Mouse (Mus musculus) hindbrain, embryonic 11.5 days (tissue): ENCODE data around the gene Cdc42bpg. TPM values are rescaled to one million over a fixed set of nuclear protein-coding genes. Genes with fewer than 3 reads are reported as not detected.
A peak's percentile ranks its signal among the peaks of the same experiment; 100 is the strongest.

Experiments used
- ATAC-seq: fragments of 200-750 bp; cut with Nextera tagmentation; 2 replicates; pipeline ENCODE4 v1.8.0; 2017; ENCODE audit warnings: mild to moderate bottlenecking, moderate TSS enrichment, moderate library complexity; ENCODE audit not compliant: low FRiP score
- DNase-seq: peaks from one replicate; pipeline ENCODE4 v3.0.0-alpha.2; 2015; ENCODE audit warnings: low spot score
- H3K27ac ChIP-seq: fragments of 300-500 bp; sonication (generic); 2 replicates; pipeline ENCODE4 v1.5.1; 2014; ENCODE audit warnings: mild to moderate bottlenecking, low read depth, low read length
- H3K27me3 ChIP-seq: fragments of 300-500 bp; sonication (generic); 2 replicates; pipeline ENCODE4 v1.6.1; 2014; ENCODE audit warnings: mild to moderate bottlenecking, low read length, moderate library complexity, mixed read lengths; ENCODE audit not compliant: control insufficient read depth, insufficient read depth
- H3K36me3 ChIP-seq: fragments of 300-500 bp; sonication (generic); 2 replicates; pipeline ENCODE4 v1.6.1; 2014; ENCODE audit warnings: mild to moderate bottlenecking, low read length, moderate library complexity, mixed read lengths; ENCODE audit not compliant: control insufficient read depth, insufficient read depth
- H3K4me1 ChIP-seq: fragments of 300-500 bp; sonication (generic); replicated peaks from 2 replicates; pipeline ENCODE4 v1.6.1; 2014; ENCODE audit warnings: low read length, mixed read lengths; ENCODE audit not compliant: control insufficient read depth, insufficient read depth
- H3K4me2 ChIP-seq: fragments of 300-500 bp; sonication (generic); replicated peaks from 2 replicates; pipeline ENCODE4 v1.6.1; 2014; ENCODE audit warnings: mild to moderate bottlenecking, low read depth, low read length
- H3K4me3 ChIP-seq: fragments of 300-500 bp; sonication (generic); 2 replicates; pipeline ENCODE4 v1.5.1; 2014; ENCODE audit warnings: low read depth, low read length
- H3K9ac ChIP-seq: fragments of 300-500 bp; sonication (generic); 2 replicates; pipeline ENCODE4 v1.6.1; 2014; ENCODE audit warnings: low read depth, low read length
- H3K9me3 ChIP-seq: fragments of 300-500 bp; sonication (generic); 2 replicates; pipeline ENCODE4 v1.6.1; 2016; ENCODE audit warnings: low read length; ENCODE audit not compliant: control insufficient read depth
- WGBS: fragments of 180-500 bp; shearing (Covaris S2); extraction: QIAGEN DNeasy Blood & Tissue Kit; methylation state at CpG from one replicate; pipeline ENCODE4 v1.1.7; 2014; 5-methylcytosine and 5-hydroxymethylcytosine counted together
- polyA plus RNA-seq: library from polyadenylated mRNA; unstranded; fragments of >200 nt; fragmentation: Nextera tagmentation; extraction: Ambion mirVana; gene quantifications from 2 replicates; pipeline ENCODE4 v1.2.1, GENCODE M21; 2014

Gene Cdc42bpg
- polyA plus RNA-seq, 1 experiment from 2014 or later: 0.82 TPM

GRCm38 (mm10) chr19:6343066-6343925 lies 37.0 kb downstream of the Cdc42bpg start:
- 84% methylated on average over 19 of the region's 19 CpGs for WGBS
- Histone ChIP-seq H3K36me3 (peaks cover 8% of the 10 kb centered on the region; the same call in 1 of the 2 replicates), H3K4me3 (no peak overlapping the region), H3K9me3 (no peaks in the 10 kb centered on the region), H3K4me2 (no peak overlapping the region), H3K27me3 (no peaks in the 10 kb centered on the region), H3K4me1 (peaks cover 2% of the 10 kb centered on the region; the same call in 1 of the 2 replicates), H3K27ac (no peak overlapping the region), H3K9ac (no peak overlapping the region)
- DNase-seq (no peak), ATAC-seq (no peak)

GRCm38 (mm10) chr19:6343996-6344395 lies 37.7 kb downstream of the Cdc42bpg start:
- Histone ChIP-seq H3K27me3 (no peaks in the 10 kb centered on the region), H3K9ac (no peak overlapping the region), H3K36me3 (peaks cover 3% of the 10 kb centered on the region; the same call in 1 of the 2 replicates), H3K4me2 (no peak overlapping the region), H3K27ac (no peak overlapping the region), H3K9me3 (no peaks in the 10 kb centered on the region), H3K4me3 (no peak overlapping the region), H3K4me1 (peaks cover 2% of the 10 kb centered on the region)
- DNase-seq (no peak), ATAC-seq (no peak)
- 92% methylated on average over 5 of the region's 5 CpGs for whole genome bisulfite sequencing

- WGBS: 95% methylated on average over 5 of the region's 5 CpGs
- no peak for ATAC-seq
- H3K27me3 ChIP-seq: no peaks in the 10 kb centered on the region
- H3K9me3 ChIP-seq: no peaks in the 10 kb centered on the region
- no peaks in the 10 kb centered on the region for H3K36me3 ChIP-seq
- H3K4me2 ChIP-seq: no peak overlapping the region
- no peak for DNase-seq
- H3K4me3 ChIP-seq: no peak overlapping the region
- H3K4me1 ChIP-seq: peaks cover 2% of the 10 kb centered on the region; the same call in 1 of the 2 replicates
- no peak overlapping the region for H3K27ac ChIP-seq
- no peak overlapping the region for H3K9ac ChIP-seq
These were observed 39.8 kb downstream of the Cdc42bpg start for GRCm38 (mm10) chr19:6346023-6346422.

GRCm38 (mm10) chr19:6346661-6347060 lies 40.4 kb downstream of the Cdc42bpg start:
- ATAC-seq: no peak
- WGBS: 90% methylated on average over 10 of the region's 10 CpGs
- Histone ChIP-seq H3K9ac (no peak overlapping the region), H3K9me3 (no peaks in the 10 kb centered on the region), H3K4me2 (no peak overlapping the region), H3K27me3 (no peaks in the 10 kb centered on the region), H3K27ac (no peak overlapping the region), H3K36me3 (no peaks in the 10 kb centered on the region), H3K4me3 (no peak overlapping the region), H3K4me1 (peaks cover 2% of the 10 kb centered on the region; the same call in 1 of the 2 replicates)
- DNase-seq: no peak

GRCm38 (mm10) chr19:6347615-6348014 lies 41.4 kb downstream of the Cdc42bpg start:
- ATAC-seq: no peak
- no peak overlapping the region for H3K4me2 ChIP-seq
- H3K27ac ChIP-seq: no peak overlapping the region
- H3K36me3 ChIP-seq: no peaks in the 10 kb centered on the region
- DNase-seq: no peak
- WGBS: 97% methylated on average over 4 of the region's 4 CpGs
- H3K4me1 ChIP-seq: no peaks in the 10 kb centered on the region; the same call in 1 of the 2 replicates
- H3K27me3 ChIP-seq: no peaks in the 10 kb centered on the region
- H3K9ac ChIP-seq: no peak overlapping the region
- H3K9me3 ChIP-seq: no peaks in the 10 kb centered on the region
- H3K4me3 ChIP-seq: no peak overlapping the region

GRCm38 (mm10) chr19:6348717-6349116 lies 42.5 kb downstream of the Cdc42bpg start:
- no peaks in the 10 kb centered on the region; the same call in 1 of the 2 replicates for H3K4me1 ChIP-seq
- no peak overlapping the region for H3K27ac ChIP-seq
- DNase-seq (no peak), ATAC-seq (no peak)
- no peaks in the 10 kb centered on the region for H3K36me3 ChIP-seq
- H3K4me3 ChIP-seq: no peak overlapping the region
- H3K4me2 ChIP-seq: no peak overlapping the region
- WGBS: 58% methylated on average over 9 of the region's 9 CpGs
- H3K9me3 ChIP-seq: no peaks in the 10 kb centered on the region
- no peaks in the 10 kb centered on the region for H3K27me3 ChIP-seq
- no peak overlapping the region for H3K9ac ChIP-seq

GRCm38 (mm10) chr19:6349215-6349983 lies 43.1 kb downstream of the Cdc42bpg start:
- 0 out of 2 replicates have a peak overlapping the region, but pooled peaks have one; percentile 25 for H3K27ac ChIP-seq
- no peaks in the 10 kb centered on the region for H3K36me3 ChIP-seq
- no peaks in the 10 kb centered on the region for H3K9me3 ChIP-seq
- 42% methylated on average over 14 of the region's 14 CpGs for WGBS
- DNase-seq (peak; percentile 34), ATAC-seq (no peak)
- no peak overlapping the region for H3K4me2 ChIP-seq
- H3K9ac ChIP-seq: no peak overlapping the region
- no peak overlapping the region for H3K4me3 ChIP-seq
- H3K4me1 ChIP-seq: no peaks in the 10 kb centered on the region; the same call in 1 of the 2 replicates
- H3K27me3 ChIP-seq: no peaks in the 10 kb centered on the region

GRCm38 (mm10) chr19:6351431-6352106 lies 45.3 kb downstream of the Cdc42bpg start:
- DNase-seq: no peak
- no peak overlapping the region for H3K27ac ChIP-seq
- H3K4me1 ChIP-seq: no peaks in the 10 kb centered on the region; the same call in 1 of the 2 replicates
- no peak overlapping the region for H3K4me3 ChIP-seq
- no peaks in the 10 kb centered on the region for H3K36me3 ChIP-seq
- 71% methylated on average over 14 of the region's 14 CpGs for WGBS
- no peak overlapping the region for H3K4me2 ChIP-seq
- ATAC-seq: no peak
- no peak overlapping the region for H3K9ac ChIP-seq
- H3K27me3 ChIP-seq: no peaks in the 10 kb centered on the region
- H3K9me3 ChIP-seq: no peaks in the 10 kb centered on the region
